Mouse (Mus musculus): ENCODE data around the gene Patz1.

DNA sequence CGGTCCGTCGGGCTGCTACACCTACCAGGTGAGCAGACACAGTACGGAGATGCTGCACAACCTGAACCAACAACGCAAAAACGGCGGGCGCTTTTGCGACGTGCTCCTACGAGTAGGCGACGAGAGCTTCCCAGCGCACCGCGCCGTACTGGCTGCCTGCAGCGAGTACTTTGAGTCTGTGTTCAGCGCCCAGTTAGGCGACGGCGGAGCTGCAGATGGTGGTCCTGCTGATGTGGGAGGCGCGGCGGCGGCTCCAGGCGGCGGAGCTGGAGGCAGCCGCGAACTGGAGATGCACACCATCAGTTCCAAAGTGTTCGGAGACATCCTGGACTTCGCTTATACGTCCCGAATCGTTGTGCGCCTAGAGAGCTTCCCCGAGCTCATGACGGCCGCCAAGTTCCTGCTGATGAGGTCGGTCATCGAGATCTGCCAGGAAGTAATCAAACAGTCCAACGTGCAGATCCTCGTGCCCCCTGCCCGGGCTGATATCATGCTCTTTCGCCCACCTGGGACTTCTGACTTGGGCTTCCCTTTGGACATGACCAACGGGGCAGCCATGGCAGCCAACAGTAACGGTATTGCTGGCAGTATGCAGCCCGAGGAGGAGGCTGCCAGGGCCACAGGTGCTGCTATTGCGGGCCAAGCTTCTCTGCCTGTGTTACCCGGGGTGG is 2.1 kb downstream of the Patz1 start:
- TF ChIP-seq CTCF (IDR thresholded peaks at IDR 0.05; ENCODE audit: borderline replicate concordance, control insufficient read depth, extremely low read depth, insufficient read depth, low read length, poor library complexity) (no peak), POLR2A (IDR thresholded peaks at IDR 0.05; ENCODE audit: control insufficient read depth, extremely low read depth, insufficient read depth, low read length, poor library complexity) (no peak)
